Mouse (Mus musculus) left cerebral cortex, adult 9 months (tissue): ENCODE data around the gene Vegfa.
"Not testable (repeated sequence)": the region's sequence is repeated elsewhere in the genome, so short reads cannot be mapped to it uniquely, and the experiment has no call there.

ENCODE experiments used
- DNase-seq, 2 experiments: peaks; one replicate each; pipeline ENCODE4 v3.0.0; 2022; ENCODE audit warnings: low spot score in 2 of 2

Vegfa gene

DNA sequence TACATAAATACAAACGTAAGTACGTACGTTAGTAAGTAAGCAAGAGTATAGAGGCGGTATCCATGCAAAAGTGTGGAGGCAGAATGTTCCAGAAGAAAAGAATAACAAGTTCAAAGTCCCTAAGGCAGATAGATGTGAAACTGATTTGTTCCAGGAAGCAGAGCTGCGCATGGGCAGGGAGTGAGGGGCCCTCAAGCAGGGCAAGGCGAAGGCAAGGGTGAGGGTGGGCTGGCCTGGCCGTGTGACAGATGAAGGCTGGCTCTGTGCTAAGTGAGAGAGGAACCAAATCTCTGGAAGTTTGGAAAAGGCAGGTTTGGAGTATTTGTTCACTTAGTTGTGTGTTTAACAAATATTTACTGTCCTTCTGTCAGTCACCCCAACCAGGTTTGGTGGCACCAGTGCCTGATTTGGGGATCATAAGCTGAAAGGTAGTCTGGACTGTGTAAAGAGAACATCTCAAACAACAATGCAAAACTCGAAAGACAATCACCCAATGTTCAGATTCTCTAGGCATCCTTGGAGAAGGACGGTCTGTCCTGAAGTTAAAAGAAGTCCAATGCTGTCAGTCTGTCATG, 32.7 kb downstream of the Vegfa start:
- no peak for DNase-seq

DNA sequence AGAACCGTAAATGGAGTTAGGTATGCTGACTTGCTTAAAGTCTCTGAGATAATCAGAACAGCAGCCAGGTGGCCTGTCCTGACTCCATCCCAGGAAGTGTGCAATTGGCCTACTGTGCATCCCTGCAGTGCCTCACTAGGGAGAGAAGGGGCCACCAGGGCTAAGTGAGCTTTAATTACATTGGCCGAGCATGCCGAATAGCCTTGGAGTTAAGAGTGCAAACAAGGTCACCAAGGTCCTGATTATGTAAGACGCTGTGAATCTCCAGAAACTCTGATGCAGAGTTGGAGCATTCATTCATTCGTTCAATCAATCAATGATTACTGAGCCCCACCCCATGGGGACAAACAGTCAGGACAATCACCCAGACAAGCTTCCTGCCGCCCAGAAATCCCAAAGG, 33.8 kb downstream of the Vegfa start:
- DNase-seq = no peak

DNA sequence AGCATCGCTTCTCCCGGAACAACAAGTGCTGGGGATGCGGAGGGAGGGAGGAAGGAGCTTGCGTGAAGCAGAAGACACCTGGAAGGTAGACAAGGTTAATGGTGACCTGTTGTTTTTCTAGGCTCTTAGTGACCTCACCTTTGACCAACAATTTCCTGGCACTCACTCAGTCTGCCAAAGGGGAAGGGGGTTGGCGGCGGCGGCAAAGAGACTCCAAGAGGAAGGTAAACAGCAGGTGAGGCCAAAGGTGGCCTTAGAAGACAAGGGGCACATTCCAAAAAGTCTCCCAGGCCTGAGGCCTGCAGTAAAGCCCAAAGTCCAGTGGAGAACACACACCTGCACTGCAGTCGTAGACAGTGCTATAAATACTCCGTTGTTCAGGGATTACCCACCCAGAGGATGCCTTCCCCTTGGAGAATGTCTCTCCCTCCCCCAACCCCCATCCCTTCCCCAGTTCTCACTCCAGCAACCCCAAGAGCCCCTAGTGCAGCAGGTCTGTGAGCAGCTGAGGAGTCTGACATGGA, 35.2 kb downstream of the Vegfa start:
- no peak for DNase-seq

DNA sequence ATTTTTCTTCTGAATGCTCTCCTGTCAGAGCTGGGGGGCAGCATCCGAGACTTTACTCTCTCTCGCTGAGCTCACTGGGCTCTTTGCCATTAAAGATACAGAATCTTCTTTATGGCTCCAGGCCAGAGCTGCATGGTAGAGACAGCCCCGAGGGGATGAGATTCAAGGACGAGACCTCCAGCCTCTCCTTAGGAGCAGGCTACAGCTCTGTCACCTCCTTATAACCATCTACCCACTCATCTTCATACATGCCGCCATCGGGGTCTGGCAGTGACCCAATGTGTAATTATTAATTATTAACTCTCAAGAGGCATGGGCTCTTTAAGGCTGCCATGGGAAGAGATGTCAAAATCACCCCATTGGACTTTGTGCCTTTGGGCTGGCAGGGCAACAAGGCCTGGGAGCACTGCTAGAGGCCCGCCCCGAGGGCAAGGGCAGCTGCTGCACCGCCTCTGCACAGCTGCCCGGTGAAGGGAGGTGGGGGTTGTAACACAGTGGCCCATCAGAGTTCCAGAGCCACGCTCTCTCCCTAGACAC, 37.8 kb downstream of the Vegfa start:
- DNase-seq = no peak

DNA sequence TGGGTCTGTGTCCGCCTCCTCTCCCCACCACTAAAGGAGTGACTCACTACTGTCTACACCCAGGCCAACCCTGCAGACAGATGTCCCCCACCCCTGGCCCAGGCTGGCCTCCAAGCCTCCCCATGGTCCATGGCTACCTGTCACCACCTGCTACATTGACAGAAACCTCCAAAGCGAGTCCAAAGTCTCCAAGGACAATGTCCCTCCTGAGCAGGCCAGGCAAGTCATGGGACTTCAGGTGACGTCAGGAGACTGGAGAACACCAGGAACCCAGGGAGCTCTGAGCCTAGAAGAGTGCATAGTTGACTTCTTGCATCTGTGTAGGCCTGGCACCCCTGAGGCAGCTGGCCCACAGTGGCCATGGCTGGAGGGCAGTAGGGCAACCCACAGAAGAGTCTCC, 45.3 kb downstream of the Vegfa start:
- no peak for DNase-seq

DNA sequence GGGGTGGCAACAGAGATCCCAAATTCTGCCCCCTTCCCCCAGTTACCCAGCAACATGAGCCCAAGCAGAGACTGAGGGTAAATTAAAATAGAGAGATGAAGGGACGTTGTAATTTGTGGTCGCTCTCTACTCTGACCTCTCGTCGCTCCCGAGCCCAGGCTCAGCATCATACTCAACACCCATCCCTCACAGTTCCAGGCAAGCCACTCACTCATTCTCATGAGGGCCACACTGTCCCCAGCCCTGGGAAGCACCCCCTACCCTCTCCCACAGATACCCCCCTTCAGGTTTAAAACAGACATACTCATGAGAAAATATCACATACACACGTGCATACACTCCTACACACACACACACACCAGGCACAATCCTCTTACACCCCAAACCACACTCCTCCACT, 45.8 kb downstream of the Vegfa start:
- DNase-seq = no peak

DNA sequence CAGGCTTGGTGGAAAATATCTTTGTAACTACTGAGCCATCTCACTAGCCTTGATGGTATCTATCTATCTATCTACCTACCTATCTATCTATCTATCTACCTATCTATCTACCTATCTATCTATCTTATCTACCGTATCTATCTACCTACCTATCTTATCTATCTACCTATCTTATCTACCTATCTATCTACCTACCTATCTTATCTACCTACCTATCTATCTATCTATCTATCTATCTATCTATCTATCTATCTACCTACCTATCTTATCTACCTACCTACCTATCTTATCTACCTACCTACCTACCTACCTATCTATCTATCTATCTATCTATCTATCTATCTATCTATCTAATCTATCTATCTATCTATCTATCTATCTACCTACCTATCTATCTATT, 49.0 kb downstream of the Vegfa start:
- DNase-seq = not testable (repeated sequence)

DNA sequence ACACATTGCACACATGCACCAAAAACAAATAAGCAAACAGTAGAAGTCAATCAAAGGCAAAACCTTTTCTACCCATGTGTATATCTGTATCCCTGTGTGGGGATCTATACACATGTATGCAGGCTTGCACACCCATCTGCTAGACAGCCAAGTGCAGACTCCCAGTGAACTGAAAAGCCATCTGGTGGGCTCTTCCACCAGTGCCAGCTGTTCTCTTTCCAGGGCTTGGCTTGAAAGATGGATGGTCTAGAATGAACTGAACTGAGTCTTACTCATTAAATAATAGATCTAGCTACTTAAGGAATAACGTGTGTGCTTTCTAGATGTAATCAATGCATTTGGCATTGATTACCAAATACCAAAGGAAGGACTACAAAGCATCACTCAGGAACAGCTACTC, 50.3 kb downstream of the Vegfa start:
- DNase-seq = no peak

DNA sequence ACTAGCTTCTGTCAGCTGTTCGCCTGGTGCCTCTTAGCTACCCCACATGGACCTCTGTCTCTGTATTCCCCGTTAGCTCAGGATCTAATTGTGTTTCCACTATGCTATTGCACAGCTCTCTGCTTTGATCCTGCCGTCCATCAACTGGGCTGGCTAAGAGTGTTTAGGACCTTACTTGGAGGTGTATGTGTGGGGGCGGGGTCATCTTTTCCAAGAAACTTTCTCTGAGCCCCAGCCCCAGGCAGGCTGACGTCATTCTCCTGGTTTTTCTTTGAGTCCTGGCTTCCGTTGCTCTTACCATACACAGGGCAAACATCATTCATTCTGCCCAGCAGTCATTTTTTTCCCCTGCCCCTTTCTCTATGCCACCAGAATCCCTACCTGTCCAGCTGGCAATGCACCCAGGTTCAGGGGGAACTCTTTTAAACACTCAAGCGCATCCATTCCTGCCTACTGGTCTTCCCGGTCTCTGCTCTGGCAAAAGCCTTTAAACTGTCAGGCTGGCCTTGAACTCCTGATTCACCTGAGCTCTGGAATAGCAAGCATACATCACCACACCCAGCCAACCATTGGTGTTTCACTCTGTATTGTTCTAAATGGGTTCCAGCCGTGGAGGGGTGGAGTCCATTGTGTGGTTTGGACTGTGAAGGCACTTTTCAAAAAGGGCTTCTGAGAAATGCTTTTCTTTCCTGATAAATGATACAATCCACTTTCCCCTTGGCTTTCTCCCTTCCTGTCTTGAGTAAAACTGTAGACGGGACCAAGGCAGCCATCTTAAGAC, 53.0 kb downstream of the Vegfa start:
- no peak for DNase-seq

DNA sequence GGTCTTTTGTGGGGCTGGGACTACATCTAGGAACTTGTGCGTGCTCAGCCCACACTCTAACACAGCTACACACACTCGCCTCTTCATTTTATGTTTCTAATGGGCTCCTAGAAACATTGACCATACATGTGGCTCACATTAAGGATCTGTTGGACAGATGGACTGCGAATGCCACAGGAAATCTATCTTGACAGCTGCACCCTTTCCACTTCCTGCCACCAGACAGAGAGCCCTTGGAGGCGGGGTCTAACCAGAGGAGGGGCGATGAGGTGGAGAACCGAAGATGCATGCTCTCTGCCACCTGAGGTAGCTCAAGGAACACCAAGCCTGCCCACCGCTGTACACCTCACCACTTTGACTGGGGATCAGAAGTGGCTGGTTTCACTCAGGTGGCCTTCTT, 57.7 kb downstream of the Vegfa start:
- no peak for DNase-seq

DNA sequence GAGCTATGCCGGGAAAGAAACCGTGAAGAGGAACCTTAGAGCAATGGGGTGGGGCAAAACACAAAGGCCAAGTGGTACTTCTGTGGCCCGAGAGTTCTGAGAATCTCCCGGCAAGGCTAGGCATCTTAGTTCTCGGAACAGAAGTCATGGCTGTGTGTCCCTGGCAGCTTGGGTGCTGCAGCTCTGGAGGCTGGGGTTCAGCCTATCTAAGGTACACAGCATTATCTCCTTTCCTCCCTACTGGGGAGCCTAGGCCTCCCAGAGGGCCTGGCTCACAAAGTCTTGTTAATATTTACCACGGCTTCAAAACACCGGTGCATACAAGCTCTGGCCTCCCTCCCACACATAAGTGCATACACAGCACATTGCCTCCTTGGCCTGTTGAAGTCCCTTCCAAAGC, 59.0 kb downstream of the Vegfa start:
- DNase-seq = no peak

DNA sequence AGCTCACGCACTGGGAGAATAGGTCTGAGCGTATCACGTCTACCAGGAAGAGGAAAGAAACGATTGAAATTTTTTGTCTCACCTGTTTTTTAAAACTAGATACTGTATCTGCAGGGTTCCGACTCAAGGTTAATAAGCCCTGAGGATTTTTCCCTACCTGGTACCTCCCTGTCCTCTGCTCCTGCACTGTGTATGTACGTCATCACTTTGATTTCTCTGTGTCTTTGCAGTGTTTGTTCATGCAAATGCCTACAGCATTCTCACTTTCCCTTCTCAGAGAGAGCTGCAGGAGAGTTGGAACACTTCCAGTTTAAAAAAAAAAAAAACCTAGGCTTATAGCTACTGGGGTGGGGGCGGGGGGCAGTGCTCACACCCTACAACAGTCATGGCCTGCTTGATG, 59.8 kb downstream of the Vegfa start:
- DNase-seq = no peak

DNA sequence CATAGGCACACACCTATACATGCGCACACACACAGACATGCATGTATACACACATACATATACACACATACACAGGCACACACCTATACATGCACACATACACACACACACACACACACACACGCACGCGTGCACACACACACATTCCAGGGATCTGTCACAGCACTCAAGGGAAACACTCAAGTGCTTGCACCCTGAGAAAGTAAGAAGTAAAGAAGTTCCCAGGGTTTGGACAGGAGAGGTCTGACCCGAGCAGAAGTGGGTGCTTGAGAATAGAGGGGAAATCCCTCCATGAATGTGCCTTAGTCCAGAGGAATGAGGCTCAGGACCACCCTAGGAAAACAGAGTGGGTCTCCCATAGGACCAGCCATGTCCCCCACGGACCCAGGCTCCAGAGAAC, 60.4 kb downstream of the Vegfa start:
- no peak for DNase-seq

DNA sequence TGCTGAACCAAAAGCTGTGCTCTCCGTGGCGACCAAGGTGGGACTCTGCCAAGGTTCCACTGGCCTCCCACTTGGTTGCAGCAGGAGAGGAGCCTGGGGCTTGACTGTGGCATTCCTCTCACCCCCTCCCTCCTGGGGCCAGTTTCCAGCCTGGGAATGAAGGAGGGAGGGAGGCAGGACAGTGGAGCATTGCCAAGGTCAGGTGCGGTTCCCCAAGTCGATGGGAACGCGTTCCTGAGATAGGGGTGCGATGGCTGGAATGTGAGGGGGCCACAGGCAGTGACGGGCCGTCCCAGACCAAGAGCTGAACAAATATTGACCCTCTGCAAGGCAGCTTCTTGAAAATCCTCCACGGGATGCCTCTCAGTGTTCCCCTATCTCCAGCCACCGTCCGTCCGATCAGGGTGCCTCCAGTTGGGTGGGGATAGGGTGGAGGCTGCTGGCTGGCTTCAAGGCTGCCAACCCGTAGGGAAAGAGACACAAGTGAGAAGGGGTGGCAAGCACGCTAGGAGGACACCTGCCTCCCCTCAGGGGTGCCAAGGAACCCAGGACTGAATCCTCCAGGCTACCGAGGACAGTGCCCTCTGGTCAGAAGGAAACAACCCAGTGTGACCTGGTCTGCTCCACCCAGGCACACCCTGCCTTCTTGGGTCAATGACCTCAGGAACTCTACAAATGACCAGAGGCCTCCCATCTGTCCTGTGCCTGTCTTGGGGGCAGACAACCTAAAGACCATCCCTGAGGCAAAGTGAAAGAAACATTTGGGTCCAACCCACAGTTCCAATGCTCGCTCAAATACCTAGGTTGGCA, 61.2 kb downstream of the Vegfa start:
- no peak for DNase-seq

DNA sequence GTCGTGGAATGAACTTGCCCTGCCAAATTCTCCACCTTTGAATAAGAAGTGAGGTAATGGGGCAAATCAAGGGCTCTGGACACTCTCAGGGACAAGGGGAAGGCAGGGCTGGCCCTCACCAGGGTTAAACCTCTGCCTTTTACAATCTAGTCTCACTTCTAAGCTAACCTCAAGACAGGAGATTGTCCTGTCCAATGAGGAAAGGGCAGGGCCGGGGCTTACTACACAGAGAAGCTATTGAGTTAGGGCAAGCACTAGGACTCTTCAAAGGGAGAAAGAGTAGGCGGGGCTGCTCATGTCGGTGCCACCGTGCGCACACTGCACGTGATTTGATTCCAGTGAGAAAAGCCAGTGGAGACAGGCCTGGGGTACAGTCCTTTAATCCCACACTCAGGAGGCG, 62.6 kb downstream of the Vegfa start:
- DNase-seq = no peak

DNA sequence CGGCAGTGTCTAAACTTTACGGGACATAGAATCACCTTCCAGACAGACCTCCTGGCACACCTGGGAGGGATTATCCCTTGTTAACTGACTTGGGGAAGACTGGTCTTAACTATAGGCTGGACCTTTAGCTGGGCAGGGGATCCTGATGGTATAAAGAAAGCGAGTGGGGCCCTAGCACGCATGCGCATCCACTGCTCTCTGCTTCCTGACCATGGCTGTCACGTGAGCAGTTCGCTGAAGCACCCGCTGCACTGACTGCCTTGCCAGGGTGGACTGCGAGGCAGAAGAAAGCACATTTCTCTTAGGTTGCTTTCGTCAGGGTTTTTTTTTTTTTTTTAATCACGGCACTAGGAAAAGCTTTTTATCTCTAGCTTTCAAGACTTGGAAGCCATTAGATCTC, 63.8 kb downstream of the Vegfa start:
- DNase-seq = no peak
